Mouse (Mus musculus) mature B cell (primary cell): ENCODE measurements around the gene Nop53.
"Not testable (repeated sequence)": the region's sequence is repeated elsewhere in the genome, so short reads cannot be mapped to it uniquely, and the experiment has no call there.

ENCODE experiments used
- in situ Hi-C: fragments of 300-500 bp; cut with MboI; formaldehyde crosslinking; loops from 2 replicates; pipeline ENCODE4 v1.14.3; 2019

Gene Nop53

DNA sequence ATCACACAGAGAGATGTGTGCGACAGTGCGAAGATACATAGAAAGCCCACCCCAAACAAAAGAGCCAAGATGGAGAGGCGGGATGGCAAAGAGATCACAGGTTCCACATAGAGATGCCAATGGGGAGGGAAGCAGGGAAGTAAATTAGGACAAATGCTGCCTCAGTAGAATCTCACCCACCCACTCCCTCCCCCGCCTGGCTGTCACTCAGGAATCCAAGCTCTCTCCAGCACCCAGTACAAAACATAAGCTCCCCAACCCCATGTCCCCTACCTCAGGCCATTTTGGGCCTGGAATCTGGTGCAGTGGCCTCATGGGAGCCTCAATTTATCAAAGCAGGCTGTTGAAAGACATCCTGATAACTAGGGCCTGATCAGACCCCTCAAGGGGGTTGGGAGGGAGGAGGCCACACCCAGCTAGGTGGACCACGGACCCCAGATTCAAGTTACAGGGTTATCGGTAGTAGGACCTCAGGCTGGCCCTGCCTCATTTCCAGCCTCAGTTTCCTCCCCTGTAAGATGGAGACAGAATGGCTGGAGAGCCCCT is 25.2 kb downstream of the Nop53 start:
- in situ Hi-C loops = no loop called here

DNA sequence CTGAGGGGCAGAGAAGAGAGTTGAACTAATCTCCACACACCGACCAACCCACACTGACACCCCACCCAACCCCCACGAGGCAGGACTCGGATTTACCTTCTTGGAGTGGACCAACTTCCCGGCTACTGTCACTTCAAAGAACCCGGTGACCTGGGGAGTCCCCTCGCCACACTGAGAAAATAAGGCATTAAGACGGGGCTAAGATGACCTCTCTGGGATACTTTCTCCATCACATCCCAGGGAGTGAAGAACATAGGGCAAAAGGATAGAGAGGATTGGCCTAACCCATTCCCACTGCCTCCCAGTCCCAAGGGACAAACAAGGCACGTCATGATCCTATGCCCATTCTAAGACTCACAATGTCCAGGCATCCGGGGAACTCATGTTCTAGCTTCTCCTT is 25.9 kb downstream of the Nop53 start:
- in situ Hi-C loops = no loop called here

DNA sequence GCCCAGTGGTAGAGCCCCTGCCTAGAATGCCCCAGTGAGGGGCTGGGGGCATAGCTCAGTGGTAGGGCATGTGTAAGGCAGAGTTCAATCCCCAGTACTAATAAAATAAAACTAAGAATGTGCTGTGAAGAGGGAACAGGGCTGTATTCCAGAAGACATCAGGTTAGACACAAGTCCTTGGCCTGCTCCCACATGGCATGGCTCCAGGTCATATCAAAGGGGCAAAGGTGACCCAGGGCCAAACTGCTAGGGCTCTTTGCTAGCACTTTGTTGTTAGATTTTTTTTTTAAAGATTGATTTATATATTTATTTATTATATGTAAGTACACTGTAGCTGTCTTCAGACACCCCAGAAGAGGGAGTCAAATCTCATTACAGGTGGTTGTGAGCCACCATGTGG is 27.5 kb downstream of the Nop53 start:
- in situ Hi-C loops = no loop called here

DNA sequence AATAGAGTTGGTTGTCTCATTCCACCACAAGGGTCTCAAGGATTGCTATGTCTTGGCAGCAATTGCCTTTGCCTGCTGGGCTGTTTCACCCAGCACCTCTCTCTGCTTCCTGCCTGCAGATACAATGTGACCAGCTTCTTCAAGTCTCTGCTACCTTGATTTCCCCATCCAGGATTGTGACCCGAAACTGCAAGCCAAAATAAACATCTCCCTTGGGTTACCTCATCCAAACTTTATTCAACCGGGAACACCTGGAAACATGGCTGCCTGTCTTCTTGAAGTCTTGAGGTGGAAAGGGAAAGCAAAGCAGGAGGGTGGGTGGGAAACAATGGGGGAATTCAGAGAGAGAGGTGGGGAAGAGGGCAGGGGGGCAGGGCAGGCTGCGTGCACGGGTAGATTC is 28.9 kb downstream of the Nop53 start:
- in situ Hi-C loops = no loop called here

DNA sequence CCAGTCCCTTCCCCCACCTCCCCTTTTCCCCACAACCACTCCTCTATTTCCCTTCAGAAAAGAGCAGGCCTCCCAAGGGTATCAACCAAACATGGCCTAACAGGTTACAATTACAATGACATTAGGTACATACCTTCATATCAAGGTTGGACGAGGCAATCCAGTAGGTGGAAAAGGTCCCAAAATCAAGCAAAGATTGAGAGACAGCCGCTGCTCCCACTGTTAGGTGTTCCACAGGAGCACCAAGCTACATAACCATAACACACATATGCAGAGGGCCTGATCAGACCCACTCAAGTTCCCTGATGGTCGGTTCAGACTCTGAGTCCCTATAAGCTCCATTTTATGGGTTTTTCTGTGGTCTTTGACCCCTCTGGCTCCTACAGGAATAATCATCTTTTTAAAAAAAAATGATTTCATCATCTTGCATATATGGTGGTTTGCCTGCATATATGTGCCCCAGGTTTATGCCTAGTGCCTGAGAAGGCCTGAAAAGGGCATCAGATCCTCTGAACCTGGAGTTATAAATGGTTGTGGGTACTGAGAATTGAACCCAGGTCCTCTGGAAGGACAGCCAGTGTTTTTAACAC is 29.6 kb downstream of the Nop53 start:
- in situ Hi-C loops = no loop called here

DNA sequence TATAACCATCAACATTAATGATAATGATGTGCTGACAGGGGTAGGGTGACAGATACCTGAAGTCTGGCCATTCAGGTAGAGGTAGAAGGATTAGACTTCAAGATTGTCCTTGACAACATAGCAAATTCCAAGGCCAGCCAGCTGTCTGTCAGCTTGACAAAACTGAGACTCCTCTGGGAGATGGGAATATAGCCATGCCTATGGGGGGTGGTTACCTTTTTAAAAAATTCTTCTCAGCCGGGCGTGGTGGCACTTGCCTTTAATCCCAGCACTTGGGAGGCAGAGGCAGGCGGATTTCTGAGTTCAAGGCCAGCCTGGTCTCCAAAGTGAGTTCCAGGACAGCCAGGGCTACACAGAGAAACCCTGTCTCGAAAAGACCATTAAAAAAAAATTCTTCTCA is 30.2 kb downstream of the Nop53 start:
- in situ Hi-C loops = not testable (repeated sequence)

DNA sequence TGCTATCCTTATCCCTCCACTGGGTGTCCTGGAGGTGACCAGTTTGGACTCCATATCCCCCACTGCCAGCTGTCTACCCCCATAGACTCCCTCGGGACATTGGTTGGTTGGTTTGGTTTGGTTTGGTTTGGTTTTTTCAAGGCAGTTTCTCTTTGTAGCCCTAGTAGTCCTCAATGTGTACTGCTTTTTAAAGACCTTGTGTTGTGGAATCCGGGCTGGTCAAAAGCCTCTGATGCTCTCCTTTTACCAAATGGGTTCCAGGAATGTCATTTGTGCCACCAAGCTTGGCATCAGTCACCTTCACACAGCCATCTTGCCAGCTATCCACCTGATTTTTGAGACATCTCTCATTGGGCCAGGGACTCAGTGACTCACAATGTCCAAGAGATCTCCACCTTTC is 31.1 kb downstream of the Nop53 start:
- in situ Hi-C loops = no loop called here

DNA sequence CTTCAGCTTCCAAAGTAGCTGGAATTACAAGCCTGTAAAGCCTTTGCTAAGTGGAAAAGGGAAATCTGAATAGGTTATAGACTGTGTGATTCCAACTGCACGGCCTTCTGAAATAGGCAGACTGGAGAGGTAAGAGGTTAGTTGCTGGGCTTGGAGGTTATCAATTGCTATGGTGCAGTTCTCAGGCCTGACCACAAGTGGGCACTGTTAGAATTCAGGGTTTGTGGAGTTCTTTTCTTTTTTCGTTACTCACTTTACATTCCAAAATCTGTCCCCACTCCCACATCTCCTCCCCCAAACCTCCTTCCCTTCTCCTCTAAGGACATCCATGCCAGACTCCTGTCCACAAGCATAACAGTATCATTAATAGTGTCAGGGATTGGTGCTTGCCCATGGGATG is 31.6 kb downstream of the Nop53 start:
- in situ Hi-C loops = no loop called here

DNA sequence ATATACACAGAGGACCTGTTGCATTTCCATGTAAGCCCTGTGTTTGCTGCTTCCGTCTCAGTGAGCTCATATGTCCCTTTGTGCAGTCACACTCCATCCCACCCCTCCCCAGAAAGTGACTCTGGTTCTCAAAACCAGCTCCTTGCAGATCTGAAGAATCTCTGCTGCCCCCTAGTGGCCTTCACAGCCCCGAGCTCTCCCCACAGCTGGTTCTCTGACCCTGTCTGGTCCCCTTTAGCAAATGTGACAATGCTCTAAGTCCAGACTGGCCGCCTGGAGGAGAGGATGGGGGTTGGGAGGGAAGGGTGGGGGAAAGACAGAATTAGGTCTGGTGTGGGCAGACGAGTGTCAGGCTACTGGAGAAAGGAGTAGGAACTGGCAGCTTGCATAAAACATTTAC is 33.7 kb downstream of the Nop53 start:
- in situ Hi-C loops = no loop called here

DNA sequence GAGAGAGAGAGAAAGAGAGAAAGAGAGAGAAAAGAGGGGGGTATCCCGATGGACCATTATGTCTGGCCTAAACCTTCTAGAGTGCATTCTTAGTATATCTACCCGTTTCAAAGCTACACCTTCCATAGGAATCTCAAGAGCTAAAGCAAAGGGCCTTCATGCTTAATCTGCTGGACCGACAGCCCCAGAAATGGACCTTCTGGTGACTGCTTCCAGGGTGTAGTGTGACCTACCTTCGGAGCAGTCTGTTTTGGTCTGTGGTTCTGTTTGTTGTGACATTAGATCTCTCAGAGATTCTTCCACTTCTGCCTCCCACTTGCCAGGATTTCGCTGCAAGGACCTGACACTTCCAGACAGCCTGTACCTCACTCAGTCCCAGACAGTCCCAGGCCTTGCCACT is 35.4 kb downstream of the Nop53 start:
- in situ Hi-C loops = no loop called here

DNA sequence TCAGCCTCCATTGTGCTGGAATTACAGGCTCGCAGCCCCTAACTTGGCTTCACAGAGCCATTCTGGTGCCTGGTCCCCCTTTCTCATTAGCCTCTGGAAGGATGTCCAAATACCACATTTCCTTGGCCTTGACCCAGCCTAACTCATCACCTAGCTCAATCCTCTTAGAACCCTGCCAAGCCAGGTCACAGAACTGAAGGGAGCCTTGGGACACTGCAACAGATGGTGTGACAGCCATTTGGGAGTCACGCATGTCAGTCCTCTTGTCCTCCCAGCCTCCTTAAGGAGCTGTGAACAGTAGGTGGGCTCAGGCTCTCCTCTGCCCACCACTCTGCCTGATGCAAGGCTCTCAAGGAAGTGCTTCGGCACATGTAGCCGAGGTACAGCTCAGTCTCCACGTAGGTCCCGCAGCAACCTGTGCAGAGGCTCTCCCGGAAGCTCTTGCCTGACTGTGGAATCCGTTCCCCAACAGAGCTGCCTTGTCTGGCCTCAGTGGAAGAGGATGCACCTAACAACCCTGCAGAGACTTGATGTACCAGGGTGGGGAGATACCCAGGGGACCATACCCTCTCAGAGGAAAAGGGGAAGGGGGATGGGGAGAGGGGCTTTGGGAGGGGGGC is 37.8 kb downstream of the Nop53 start:
- in situ Hi-C loops = no loop called here

DNA sequence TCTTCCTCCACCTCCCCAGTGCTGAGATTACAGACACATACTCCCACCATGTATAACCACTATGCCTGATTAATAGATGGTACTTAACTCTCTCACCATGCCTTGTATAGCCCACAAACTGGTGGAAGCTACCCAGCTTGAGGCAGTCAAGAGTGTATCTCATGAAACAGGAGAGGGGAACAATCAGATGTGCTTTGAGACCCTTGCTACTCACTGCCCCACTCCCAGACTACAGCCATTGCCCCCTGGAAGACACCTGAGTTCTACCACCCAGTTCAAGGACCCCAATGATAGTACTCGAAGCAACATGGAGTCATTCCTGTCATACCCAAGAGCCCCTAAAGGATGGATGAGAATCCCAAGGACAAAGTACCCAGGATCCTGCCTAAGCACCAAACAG is 39.3 kb downstream of the Nop53 start:
- in situ Hi-C loops = no loop called here

DNA sequence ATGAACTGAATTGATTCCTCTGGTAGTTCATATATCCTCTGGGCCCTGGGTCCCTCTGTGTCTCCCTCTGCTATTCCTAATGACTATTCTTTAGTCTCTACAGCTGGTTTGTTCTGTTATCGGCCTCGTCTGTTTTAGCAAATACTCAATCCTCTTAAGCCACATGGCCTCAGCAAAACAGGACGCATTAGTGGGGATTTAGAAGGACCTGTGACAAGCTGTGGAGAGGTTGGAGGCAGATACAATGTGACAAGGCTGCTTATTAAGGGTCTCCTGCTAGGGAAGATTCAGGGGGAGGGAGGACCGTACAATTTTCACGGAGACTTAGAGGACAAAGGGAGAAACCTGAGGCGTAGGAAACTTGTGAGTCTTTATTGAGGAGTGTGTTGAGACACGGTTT is 40.0 kb downstream of the Nop53 start:
- in situ Hi-C loops = no loop called here

DNA sequence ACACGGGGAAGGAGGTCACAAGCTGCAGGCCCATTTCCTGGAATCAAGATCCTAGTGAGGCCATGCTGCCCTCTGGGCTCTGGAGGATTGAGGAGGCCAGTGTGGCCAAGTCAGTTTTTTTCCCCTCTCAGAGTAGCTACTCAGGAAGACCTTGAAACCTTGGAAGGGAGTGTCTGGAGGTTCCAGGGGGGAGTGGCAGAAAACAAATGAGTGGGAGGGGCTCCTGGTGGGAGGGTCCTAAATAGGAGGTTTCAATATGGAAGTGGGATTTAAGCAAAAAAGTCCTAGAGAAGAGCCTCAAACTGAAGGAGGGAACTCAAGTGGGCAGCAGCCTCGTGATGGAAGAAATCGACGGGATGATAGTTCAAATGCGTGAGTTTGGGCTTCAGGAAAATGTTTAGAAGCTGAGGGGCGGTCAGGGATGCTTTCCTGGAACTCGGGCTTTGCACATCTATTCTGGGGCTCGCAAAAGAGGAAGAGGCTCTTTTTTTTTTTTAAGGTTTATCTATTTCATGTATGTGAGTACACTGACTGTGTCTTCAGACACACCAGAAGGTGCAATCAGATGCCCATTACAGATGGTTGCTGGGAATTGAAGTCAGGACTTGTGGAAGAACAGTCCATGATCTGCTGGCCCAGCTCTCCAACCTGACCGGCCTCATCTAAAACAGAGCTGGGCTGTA is 44.4 kb downstream of the Nop53 start:
- in situ Hi-C loops = no loop called here

DNA sequence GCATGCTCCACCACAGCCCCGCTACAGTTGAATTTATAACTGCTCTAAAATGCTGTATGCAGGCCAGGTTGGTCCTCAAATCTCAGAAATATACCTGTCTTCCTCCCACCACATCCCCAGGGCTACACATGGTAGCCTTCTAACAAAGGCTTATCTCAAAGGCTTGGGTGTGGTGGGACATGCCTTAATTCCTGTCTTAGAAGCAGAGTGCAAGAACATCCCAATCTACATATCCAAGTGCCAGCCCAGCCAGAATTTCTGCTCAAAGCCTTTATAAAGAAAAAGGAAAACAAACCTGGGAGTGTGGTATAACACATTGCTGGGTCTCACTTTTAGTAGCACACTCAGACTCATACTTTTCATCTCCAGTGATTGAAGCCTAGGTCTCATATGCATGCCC is 51.6 kb downstream of the Nop53 start:
- in situ Hi-C loops = no loop called here
